Mouse (Mus musculus) large intestine, adult 2 months (tissue): ENCODE measurements around the gene Rnf38. TPM values are rescaled to one million over a fixed set of nuclear protein-coding genes. Genes with fewer than 3 reads are reported as not detected.

Source experiments
- DNase-seq: peaks from one replicate; pipeline ENCODE4 v3.0.0-alpha.2; 2012; ENCODE audit warnings: low read depth, low spot score
- WGBS: fragments of 180-500 bp; shearing (Covaris S2); methylation state at CpG from one replicate; pipeline ENCODE4 v1.1.7; 2018; 5-methylcytosine and 5-hydroxymethylcytosine counted together
- polyA plus RNA-seq: library from polyadenylated mRNA; depleted of rRNA; stranded (reverse); fragments of >200 nt; gene quantifications from 2 replicates; pipeline ENCODE4 v1.2.3, GENCODE M21; 2012

The Rnf38 gene
- polyA plus RNA-seq, 1 experiment: 31.4 TPM

DNA sequence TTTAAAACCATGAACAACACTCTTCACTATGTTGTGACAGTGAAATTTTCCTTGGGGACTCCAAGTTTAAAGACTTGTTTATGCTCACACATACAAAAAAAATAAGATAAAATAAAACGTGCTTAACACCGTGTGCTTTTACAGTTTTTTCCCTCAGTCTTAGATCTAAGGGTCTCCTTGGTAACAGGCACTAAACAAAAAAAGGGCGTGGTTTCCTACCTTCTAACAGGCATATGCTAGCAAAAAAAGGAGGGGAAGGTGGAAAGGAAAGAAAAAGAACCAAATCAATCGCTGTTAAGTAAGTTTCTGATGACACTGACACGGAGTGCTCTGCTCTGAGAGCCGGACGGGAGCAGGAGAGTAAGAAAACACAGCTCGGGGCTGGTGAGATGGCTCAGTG lies 73.8 kb downstream of the Rnf38 start:
- DNase-seq: no peak
- 39% methylated on average over 8 of the region's 8 CpGs for WGBS

DNA sequence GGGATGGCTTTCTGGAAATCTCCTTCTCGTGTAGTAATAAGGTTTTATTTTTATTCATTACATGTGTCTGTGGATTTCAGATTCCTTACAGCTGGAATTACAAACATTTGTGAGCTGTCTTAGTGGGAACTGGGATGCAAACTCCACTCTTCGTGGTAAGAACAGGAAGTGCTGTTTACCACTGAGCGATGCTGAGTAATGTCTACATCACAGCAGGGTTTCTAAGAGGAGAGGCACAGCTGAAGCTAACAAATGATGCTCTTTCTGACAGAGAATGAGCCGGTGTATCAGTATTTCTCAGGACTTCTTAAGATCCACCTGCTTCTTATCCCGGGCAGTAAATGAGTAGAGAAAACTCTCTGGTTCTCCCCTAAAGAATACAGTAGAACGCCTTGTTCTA lies 77.1 kb downstream of the Rnf38 start:
- WGBS: 59% methylated on average over 6 of the region's 6 CpGs
- DNase-seq: no peak

DNA sequence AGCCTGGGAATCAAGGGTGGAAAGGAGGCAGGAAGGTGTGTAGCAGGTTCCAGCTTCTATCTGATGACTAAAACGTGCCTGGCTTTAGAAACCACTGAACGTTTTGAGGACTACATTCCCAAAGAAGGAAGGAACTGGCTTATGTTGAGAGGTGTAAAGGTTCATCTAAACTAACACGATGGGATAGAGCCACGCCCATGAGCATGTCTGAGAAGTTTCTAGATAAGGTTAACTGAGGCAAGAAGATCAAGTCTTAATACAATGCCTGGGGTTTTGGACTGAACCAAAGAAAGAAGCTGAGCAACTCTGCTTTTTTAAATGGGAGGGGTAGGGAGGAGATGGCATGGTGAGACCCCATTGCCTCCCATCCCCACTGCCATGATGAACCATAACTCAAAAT lies 78.7 kb downstream of the Rnf38 start:
- WGBS: 47% methylated on average over 4 of the region's 4 CpGs
- no peak for DNase-seq

DNA sequence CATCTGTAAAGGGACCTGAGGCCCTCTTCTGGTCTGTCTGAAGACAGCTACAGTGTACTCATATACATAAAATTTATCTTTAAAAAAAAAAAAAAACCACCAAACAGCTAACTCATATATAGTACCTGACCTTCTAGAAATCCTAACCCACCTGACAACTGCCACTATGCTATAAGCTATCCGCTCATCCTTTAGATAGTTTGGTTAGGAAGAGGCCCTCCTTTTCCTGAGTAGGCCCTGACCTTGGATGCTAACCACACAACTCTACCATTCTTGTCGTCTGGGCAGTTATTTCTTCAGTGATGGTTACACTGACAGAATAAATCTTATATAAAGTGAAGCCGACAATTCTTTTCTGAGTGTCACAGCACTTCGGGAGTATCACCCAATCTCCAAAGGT lies 80.7 kb downstream of the Rnf38 start:
- 91% methylated on average over 4 of the region's 4 CpGs for WGBS
- DNase-seq: no peak

DNA sequence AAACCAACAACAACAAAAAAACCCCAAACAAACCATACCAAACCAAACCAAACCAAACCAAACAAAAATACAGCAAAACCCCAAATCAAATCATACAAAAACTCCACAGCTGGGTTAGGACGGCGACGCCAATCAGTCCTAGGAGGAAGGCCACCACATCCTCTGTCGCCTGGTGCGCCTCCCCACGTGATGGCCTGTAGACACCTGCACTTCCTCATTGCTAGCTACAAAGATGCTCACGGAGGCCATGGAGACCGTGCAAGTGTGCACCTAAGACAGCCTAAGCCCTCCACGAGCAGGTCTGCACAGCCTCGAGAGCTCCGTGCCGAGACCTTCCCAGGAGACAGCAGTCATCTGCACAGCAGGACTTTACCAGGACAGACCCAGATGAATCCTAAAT lies 106.8 kb downstream of the Rnf38 start:
- 86% methylated on average over 12 of the region's 12 CpGs for WGBS

DNA sequence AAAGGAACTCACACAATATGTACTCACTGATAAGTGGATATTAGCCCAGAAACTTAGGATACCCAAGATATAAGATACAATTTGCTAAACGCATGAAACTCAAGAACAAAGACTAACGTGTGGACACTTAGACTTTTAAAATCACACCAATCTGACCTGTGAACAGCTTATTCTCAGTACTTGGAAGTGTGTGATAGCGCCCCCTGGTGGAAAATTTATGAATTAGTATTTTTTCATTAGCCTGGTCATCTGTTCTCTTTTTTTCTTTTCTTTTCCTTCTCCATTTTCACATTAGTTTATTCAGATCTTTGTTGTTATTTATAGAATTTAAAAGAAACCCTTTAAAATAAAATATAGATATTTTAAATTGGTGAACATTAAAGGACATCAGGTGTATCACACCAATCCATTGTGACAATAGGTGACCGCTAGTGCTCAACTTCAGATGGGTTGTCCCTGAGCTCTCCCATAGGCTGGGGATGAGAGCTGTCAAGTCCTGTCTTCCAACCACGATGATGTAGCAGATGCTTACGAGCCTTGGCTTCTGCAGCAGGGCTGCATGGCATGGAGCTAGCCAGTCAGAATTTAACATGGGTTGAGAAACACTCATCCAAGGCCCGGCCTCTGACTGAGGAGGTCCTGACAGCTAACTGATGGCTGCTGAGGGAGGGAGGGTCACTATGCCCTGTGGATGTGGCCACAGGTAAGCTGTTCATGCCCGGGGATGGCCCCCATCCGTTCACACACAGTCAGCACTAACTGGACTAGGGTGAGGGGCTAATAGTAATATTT lies 114.0 kb downstream of the Rnf38 start:
- 51% methylated on average over 9 of the region's 9 CpGs for WGBS
- DNase-seq: no peak

More for the DNA sequence above, 106.8 kb downstream of the Rnf38 start:
- no peak for DNase-seq

DNA sequence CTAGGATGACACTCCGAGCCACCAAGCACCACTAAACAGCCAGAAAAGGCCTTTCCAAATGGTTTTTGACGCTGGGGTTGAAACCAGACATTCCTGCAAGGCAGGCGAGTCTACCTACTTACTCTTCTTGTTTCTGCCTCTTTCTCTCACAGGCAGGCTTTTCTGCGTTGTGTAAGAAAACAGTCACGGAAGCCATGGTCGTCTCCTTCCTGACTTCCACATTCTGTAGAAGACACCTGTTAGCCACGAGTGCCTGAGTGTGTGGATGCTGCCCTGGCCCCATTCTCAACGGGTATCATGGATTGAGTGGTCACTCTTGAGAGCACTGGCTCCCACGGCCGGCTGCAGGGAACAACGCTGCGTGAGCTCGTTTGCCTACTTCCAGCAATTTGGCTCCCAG lies 118.5 kb downstream of the Rnf38 start:
- DNase-seq: no peak
- 87% methylated on average over 13 of the region's 13 CpGs for WGBS

DNA sequence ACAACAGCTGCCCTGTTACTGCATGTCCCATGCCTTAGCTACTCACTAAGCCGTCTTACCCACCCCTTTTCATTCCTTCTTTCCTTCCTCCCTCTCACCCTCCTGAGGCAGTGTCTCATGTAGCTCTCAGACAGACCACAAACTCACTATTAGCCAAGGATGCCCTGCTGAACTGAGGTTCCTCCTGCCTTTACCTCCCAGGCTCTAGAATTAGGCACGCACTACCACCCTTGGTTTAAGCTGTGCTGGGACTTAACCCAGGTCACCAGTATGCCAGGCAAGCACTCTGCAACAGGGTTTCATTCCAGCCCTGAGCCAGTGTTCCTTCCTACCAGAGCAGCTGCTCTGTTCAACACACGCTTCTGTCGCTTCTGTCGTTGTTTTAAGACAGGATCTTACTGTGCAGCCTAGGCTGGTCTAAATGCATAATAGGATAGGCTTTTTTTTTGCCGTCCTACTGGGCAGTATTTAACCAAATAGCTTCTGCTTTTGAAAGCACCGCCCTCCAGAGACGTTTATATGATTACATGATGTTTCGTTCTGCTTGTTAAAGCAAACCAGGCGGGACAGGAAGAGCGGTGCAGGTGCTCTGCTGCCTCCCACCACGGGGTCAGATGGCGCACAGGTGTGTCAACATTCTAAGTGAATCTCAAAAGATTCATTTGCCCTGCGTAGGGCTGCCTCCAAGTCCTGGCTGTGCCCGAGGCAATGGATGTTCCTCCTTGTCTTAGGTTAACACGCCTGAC lies 120.0 kb downstream of the Rnf38 start:
- 6% methylated on average over 16 of the region's 16 CpGs for WGBS
- no peak for DNase-seq

DNA sequence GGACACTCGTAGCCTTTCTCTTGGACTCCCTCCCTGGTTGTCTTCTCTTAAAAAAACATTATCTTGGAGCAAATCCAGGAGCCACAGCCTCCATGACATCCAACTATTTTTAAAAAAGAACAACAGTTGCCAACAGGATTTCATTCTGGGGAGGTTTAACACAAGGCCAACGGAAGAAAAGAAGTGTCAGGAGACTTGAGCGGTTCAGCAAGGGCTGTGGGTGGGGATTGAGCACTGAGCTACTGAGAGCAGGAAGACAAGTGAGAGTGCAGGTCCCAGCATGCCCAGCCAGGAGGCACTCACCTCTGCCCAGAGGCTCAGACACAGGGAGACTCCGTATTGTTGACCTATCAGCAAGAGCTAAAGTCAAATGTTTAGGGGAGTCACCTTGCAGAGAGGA lies 120.8 kb downstream of the Rnf38 start:
- 14% methylated on average over 4 of the region's 4 CpGs for WGBS
- DNase-seq: no peak

DNA sequence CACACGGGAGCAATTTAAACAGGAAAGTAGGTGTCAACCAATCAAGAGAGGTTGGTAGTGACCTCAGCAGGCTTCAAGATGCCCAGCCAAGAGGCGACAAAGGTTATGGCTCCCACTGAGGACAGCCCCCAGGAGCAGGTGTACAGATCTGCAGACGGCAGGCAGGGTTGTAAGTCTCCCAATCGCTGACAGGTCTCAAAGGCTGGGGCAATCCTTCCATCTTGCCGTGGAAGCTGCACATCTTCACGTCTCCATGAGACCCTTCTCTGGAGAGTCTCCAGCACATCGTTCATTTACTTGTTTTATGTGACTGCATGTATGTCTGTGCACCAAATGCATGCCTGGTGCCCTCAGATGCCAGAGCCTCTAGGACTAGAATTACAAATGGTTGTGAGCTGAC lies 122.8 kb downstream of the Rnf38 start:
- WGBS: 31% methylated on average over 7 of the region's 7 CpGs
- no peak for DNase-seq

DNA sequence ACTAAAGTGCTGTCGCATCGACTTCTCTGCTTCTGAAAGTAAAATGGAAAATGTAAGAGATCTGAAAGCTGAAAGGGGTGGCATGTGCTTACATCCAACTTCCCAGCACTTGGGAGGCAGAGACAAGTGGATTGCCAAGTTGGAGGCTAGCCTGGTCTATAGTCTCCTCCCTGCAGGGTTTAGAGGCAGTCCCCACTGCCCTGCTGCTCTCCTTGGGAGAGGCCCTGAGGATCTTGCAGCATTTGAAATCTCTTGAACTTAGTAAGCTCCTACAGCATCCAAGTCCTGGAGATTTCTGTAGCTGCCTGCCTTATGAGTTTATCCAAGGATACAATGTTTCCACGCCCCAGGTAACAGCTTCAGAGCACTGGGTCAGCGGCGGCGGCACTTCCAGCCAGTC lies 125.3 kb downstream of the Rnf38 start:
- WGBS: 50% methylated on average over 6 of the region's 6 CpGs
- no peak for DNase-seq

DNA sequence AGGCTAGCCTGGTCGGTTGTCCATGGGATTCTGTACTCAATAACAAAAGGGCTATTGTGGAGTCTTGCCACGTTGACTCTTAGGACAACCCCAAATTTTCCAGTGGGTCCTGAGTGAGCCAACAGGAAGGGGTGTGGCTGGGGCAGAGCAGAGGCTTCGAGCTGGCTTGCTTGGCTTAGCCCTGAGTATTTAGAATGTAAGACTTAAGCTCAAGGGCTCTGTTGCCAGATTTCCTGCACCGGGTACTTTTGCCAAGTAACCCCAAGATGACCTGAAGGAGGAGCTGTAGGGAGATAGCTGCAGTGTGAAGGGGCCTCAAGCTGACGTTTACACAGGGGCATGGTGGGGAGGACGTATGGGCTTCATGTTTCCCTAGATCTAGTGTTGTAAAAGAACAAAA lies 126.2 kb downstream of the Rnf38 start:
- no peak for DNase-seq
- WGBS: 11% methylated on average over 6 of the region's 6 CpGs

DNA sequence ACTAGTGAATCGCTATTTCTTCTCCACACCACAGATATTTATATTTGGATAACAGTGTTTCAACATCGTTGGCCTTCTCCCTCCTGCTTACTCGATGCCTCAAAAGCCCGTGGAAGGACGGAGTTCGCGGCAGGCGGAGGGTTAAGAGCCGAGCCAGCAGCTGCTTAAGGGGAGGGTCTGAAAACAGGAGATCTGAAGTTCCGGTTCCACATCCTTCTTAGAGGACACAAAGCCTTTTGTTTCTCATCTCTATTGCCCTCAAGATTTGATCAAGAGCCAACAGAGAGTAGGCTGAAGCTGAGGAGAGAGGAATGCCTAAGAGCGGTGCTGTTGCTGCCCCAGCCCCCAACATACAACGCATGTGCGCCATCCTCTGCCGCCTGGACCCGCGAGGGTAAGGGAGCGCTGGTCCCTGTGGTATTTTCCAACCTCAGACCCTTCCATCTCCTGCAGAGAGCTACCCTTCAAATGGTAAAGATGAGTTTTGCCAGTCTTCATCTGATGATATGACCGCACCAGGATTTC lies 127.2 kb downstream of the Rnf38 start:
- DNase-seq: no peak
- WGBS: 9% methylated on average over 18 of the region's 18 CpGs

DNA sequence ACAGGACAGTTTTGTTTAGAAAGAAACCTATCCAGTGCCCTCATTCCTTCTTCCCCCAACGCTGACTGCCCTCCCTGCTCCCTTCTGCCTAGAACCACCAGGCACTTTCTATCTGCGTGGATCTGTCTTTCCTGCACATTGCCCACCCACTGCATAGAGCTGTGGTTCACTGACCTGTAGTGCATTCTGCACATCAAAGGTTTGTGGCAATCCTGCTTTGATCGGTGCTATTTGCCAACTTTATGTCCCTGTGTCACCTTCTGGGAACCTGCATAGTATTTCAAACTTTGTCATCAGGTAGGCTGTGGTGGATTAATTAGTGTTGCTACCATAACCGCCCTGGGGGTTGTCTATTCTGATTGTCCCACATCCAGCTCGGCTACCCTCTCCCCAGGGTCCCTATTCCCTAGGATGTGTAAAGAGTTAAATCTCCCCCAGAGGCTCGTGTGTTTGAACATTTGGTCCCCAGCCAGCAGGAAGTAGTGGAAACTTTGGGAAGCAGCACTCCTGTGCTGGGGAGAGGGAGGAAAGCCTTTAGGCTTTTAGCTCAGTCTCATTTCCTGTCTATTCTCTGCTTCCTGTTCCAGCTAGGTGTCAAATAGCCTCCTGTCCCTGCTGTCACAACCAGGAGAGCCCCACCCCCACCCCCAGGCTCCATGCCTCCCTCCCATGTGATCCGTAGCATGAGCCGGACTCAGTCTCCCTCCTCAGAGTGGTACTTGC lies 129.2 kb downstream of the Rnf38 start:
- DNase-seq: no peak
- 21% methylated on average over 8 of the region's 8 CpGs for WGBS

DNA sequence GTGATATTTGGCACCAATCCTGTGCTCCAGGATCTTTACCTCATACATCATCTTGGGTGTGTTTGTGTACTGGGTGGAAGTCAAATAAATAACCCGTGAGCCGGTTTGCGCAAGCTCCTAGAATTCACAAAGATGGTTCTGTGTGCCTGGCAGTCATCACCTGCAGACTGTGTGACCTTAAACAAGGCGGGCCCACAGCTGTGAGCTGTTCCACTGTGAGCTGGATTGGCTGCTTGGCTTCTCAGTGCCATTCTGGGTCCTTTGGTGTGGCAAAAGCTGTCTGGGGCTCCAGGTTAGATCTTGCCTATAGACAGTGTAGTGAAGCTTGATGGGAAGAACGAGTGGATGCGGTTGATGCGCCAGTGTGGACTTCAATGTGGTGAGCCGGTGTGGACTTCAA lies 130.0 kb downstream of the Rnf38 start:
- DNase-seq: no peak
- WGBS: 39% methylated on average over 8 of the region's 8 CpGs

DNA sequence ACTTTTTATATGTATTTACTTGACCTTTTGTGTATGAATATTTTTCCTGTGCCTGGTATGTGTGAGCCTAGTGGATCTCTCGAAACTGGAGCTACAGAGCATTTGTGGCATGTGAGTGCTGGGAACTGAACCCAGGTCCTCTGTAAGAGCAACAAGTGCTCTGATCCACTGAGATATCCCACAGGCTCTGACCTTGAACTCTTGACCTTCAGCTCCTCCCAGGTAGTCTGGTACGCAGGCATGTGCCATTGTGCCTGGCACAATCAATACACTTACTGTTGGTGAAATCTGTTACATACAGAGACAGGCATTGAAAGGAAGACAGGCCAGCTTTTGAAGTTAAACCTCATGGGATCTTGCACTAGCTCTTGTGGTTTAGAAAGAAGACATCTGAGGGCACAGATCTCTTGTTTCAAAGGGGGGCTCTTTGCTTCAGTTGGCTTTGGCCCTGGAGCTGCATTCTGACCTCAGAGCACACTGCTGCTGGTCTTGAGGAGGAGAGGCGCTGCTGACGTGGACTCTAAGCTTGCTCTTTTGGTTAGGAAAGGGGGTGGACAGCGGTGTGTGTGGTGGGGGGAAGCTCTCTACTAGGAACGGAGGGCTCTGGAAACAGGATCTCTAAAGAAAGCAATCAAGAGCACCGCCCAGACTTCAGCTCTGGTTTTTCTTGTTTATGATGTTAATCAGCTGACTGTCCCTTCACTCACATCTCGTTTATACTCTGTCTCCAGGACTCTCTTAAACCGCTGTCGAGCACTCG lies 135.8 kb downstream of the Rnf38 start:
- 43% methylated on average over 11 of the region's 11 CpGs for WGBS
- no peak for DNase-seq

DNA sequence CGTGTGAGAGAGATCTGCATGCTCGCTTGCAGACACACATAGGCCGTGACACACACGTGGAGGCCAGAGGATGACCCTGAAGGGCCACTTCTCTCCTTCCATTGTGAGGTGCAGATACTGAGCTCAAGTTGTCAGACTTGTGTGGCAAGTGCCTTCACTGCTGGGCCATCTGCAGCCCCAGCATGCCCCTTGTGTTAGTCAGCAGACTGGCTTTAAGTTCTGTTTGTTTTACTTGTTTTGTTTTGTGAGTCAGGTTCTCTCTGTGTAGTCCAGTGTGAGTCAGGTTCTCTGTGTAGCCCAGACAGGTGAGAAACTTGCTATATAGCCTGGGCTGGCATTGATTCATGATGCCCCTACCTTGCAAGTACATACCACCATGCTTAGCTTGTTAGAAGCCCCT lies 139.1 kb downstream of the Rnf38 start:
- 49% methylated on average over 4 of the region's 4 CpGs for WGBS
- no peak for DNase-seq

DNA sequence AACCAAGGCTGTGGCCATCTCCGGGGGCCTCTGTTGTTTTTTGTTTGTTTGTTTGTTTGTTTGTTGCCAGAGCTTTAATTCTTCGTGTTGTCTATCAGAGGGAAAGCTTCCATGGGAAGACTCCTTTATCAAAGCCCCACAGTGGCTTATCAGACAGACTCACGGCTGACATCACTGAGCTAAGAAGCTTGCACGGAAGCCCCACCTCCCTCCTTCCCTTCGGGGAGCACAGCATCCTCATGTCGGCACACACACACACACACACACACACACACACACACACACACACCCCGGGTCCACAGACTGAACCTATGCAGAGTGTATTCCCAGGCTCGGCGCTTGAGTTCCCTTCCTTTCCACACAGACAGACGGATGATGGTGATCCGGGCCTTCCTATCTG lies 141.2 kb downstream of the Rnf38 start:
- 75% methylated on average over 11 of the region's 11 CpGs for WGBS
- no peak for DNase-seq

DNA sequence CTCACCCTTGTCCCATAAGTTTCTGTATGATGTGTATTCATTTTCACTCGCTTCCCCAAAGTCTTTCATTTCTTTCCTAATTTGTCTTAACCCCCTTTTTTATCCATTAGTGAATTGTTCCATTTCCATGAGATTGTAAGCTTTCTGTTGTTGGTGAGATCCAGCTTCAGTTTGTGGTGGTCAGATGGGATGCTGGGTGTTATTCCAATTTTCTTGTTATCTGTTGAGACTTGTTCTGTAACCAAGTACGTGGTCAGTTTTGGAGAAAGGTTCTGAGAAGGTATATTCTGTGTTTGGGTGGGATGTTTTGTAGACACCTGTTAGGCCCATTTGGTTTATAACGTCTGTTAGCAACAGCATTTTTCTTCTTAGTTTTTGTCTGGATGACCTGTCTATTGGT lies 148.0 kb downstream of the Rnf38 start:
- no peak for DNase-seq
- WGBS: 96% methylated on average over 3 of the region's 3 CpGs
